Mouse (Mus musculus) hindbrain, embryonic 16.5 days (tissue): ENCODE data around the gene 2310057M21Rik. TPM values are rescaled to one million over a fixed set of nuclear protein-coding genes. Genes with fewer than 3 reads are reported as not detected.

ENCODE experiments used
- polyA plus RNA-seq: library from polyadenylated mRNA; unstranded; fragments of >200 nt; fragmentation: Nextera tagmentation; extraction: Ambion mirVana; gene quantifications from 2 replicates; pipeline ENCODE4 v1.2.1, GENCODE M21; 2015

2310057M21Rik gene
- polyA plus RNA-seq, 1 experiment from 2014 or later: 33.9 TPM

Other genes starting within 250 kb of the 2310057M21Rik start
- not detected in 2 replicates for gene 4933402N03Rik, start 216.4 kb downstream of the 2310057M21Rik start, polyA plus RNA-seq
- 0.03 TPM in 1 of 2 replicates, not detected in the other for gene 5430419D17Rik, start 188.4 kb downstream of the 2310057M21Rik start, polyA plus RNA-seq
- gene Cuzd1, start 40.5 kb downstream of the 2310057M21Rik start, polyA plus RNA-seq: not detected in 2 replicates
- not detected in 2 replicates for gene Fam24b, start 33.2 kb downstream of the 2310057M21Rik start, polyA plus RNA-seq
- 0.35 TPM in 1 of 2 replicates, not detected in the other for gene Fam24a, start 28.9 kb downstream of the 2310057M21Rik start, polyA plus RNA-seq
- gene Pstk, start 8.4 kb upstream of the 2310057M21Rik start, polyA plus RNA-seq: 51.8 and 57.9 TPM in 2 replicates
- gene Ikzf5, start 47.8 kb upstream of the 2310057M21Rik start, polyA plus RNA-seq: 9.6 and 11.4 TPM in 2 replicates
- 101 and 102 TPM in 2 replicates for gene Acadsb, start 47.8 kb upstream of the 2310057M21Rik start, polyA plus RNA-seq
- gene Hmx3, start 180.1 kb upstream of the 2310057M21Rik start, polyA plus RNA-seq: 0.84 and 0.99 TPM in 2 replicates
- 1.1 and 1.3 TPM in 2 replicates for gene Hmx2, start 186.0 kb upstream of the 2310057M21Rik start, polyA plus RNA-seq
- 149 and 162 TPM in 2 replicates for gene Bub3, start 197.5 kb upstream of the 2310057M21Rik start, polyA plus RNA-seq